Mouse (Mus musculus): ENCODE data around the gene Yes1. TPM values are rescaled to one million over a fixed set of nuclear protein-coding genes. Genes with fewer than 3 reads are reported as not detected.
A peak's percentile ranks its signal among the peaks of the same experiment; 100 is the strongest.
"Not testable (repeated sequence)": the region's sequence is repeated elsewhere in the genome, so short reads cannot be mapped to it uniquely, and the experiment has no call there.

Yes1 gene
- polyA plus RNA-seq, 1 experiment from 2014 or later, result 18.8 TPM

DNA sequence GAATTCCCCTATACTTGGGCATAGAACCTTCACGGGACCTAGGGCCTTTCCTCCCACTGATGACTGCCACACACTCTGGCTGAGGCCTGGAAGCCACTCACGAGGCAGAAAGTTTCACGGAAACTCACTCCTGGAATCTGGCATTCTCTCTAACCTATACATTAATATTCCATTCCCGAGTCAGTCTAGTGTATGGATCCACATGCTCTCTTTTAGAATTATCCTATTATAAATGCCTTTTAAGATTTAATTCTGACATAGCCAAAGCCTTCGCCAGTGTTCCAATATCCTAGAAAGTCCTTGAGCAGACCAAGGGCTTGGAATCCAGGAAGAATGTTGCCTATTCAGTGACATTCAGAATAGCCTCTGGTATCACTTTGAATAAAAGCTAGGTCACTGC, 100.5 kb downstream of the Yes1 start:
- Histone ChIP-seq H3K27ac (replicated peaks) (no peak overlapping the region), H3K36me3 (no peaks in the 10 kb centered on the region), H3K4me3 (replicated peaks) (no peak overlapping the region), H3K4me2 (no peak overlapping the region), H3K27me3 (replicated peaks) (no peaks in the 10 kb centered on the region), H3K9me3 (replicated peaks) (no peaks in the 10 kb centered on the region), H3K9ac (replicated peaks) (no peak overlapping the region), H3K4me1 (peaks cover 14% of the 10 kb centered on the region)
- no peak for ATAC-seq (ENCODE audit: low FRiP score)
- 81% methylated on average over 5 of the region's 5 CpGs for WGBS

DNA sequence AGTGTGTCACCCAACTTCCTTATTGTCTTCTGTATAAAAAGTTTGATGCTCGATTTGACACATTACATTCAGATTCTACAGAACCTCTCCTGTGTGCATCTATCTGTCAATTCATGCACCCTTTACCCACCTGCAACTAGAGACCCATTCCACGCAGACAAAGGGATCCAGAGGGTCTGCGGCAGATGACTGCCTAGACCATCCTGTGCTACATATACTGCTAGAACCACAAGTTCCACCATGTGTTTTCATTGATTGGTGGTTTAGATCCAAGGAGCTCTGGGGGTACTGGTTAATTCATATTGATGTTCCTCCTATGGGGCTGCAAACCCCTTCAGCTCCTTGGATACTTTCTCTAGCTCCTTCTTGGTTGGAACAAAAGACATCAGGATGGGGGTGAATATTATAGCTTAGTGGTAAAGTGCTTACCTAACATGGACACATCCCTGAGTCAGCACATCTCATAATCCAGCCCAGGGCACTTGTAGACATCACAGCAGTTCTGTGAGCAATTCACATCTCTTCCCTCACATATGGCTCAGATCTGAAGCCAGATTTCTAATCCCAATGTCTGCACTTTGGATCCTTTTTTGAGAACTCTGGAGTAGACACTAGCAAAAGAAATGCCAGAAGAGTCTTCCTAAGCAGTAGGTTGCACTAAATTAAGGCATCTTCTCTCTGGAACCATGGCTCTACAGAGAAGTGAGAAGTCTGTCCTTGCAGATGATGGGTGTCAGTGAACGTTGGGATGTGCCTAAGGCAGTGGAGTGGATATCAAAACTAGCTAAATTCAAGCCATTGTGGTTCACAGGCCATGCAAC, 101.5 kb downstream of the Yes1 start:
- no peaks in the 10 kb centered on the region for H3K27me3 ChIP-seq (replicated peaks)
- ATAC-seq (ENCODE audit: low FRiP score), result no peak
- 70% methylated on average over 4 of the region's 4 CpGs for WGBS
- peak overlapping the region; percentile 87 for H3K4me3 ChIP-seq (replicated peaks)
- H3K9me3 ChIP-seq (replicated peaks), result no peaks in the 10 kb centered on the region
- H3K4me2 ChIP-seq, result peak overlapping the region; percentile 87
- H3K4me1 ChIP-seq, result peaks cover 14% of the 10 kb centered on the region
- H3K36me3 ChIP-seq, result no peaks in the 10 kb centered on the region
- no peak overlapping the region for H3K27ac ChIP-seq (replicated peaks)
- peak overlapping the region; percentile 80; the same call in 1 of the 2 replicates for H3K9ac ChIP-seq (replicated peaks)

DNA sequence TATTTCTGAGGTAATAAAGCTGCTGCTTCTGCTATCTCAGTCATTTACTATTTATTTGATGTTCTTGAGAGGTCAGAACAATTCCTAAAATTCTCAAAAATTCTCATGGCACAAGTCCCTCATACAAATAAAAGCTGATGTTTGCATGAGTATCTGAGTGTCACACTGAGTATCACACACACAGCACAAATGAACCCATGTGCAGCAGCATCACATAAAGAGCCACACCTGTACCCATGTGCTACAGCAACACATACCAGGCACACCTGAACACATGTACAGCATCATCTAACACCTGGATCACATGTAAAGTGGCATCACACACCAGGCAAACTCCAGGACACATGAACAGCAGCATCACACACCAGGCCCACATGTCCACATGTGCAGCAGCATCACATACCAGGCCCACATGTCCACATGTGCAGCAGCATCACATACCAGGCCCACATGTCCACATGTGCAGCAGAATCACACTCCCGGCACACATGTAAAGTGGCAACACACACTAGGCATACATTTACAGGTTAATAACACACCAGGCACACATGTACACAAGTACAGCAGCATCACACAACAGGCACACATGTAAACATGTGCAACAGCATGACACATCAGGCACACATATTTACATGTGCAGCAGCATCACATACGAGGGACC, 102.2 kb downstream of the Yes1 start:
- H3K9ac ChIP-seq (replicated peaks), result peak overlapping the region; percentile 80
- peak; percentile 21 for ATAC-seq (ENCODE audit: low FRiP score)
- 11% methylated on average over 2 of the region's 2 CpGs for WGBS
- no peaks in the 10 kb centered on the region for H3K27me3 ChIP-seq (replicated peaks)
- H3K36me3 ChIP-seq, result no peaks in the 10 kb centered on the region
- H3K9me3 ChIP-seq (replicated peaks), result no peaks in the 10 kb centered on the region
- peak overlapping the region; percentile 87 for H3K4me3 ChIP-seq (replicated peaks)
- peak overlapping the region; percentile 87 for H3K4me2 ChIP-seq
- H3K4me1 ChIP-seq, result peaks cover 14% of the 10 kb centered on the region
- peak overlapping the region; percentile 92 for H3K27ac ChIP-seq (replicated peaks)

DNA sequence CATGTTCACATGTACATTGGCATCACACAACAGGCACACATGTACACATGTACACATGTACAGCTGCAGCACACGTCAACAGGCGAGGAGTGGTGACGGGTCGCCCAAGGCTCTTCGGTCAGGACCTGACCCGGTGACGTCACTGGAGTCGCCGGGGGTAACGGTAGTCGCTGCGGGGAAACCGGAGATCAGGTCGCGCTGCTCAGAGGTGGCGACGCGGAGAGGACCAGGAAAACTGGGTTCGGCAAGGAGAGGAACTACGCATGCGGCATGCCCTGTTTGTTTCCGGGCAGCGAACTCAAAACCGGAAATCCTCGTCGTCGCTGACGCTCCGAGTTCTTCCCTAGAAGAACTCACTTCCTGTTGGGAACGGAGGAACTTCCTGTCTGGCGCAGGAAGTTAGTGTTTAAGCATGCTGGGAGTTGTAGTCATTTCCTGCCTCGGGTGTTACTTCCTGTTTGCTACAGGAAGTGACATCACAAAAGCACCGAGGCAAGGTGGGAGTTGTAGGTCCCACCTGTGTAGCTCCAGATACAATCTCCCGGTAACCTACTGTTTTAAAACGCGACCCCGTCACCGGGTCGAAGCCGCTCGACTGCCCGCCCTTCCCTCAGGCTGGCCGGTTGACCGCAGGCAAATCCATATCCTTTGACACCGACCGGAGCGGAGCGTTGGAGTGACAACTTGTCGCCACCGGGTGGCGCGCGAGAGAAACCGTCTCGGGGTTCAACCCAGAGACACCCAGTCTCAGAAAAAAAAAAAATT, 102.9 kb downstream of the Yes1 start:
- no peaks in the 10 kb centered on the region for H3K27me3 ChIP-seq (replicated peaks)
- peaks cover 14% of the 10 kb centered on the region for H3K4me1 ChIP-seq
- H3K9me3 ChIP-seq (replicated peaks), result no peaks in the 10 kb centered on the region
- under 1% methylated on average over 55 of the region's 55 CpGs for WGBS
- H3K36me3 ChIP-seq, result no peaks in the 10 kb centered on the region
- H3K4me2 ChIP-seq, result peak overlapping the region; percentile 87
- peak overlapping the region; percentile 80 for H3K9ac ChIP-seq (replicated peaks)
- peak; percentile 99 for ATAC-seq (ENCODE audit: low FRiP score)
- H3K4me3 ChIP-seq (replicated peaks), result peak overlapping the region; percentile 87
- H3K27ac ChIP-seq (replicated peaks), result peak overlapping the region; percentile 92

DNA sequence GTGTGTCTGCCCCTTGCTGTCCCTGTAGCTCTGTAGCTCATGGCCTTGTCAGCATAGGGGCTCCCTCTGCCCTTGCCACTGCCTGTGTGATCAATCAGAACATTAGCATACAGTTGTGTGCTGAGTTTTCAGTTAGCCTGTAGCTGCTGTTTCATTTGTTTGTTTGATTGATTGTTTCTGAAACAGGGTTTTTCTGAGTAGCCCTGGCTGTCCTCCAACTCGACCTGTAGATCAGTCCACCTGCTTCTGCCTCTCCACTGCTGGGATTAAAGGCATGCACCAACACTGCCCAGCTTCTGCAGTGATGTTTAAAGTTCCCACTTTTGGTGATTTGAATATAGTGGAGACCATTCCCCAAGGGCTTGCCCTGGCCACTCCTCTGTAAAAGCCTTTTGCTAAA, 106.8 kb downstream of the Yes1 start:
- 63% methylated on average over 1 of the region's 1 CpGs for WGBS
- H3K9me3 ChIP-seq (replicated peaks), result no peaks in the 10 kb centered on the region
- no peak overlapping the region for H3K4me3 ChIP-seq (replicated peaks)
- no peak overlapping the region for H3K27ac ChIP-seq (replicated peaks)
- ATAC-seq (ENCODE audit: low FRiP score), result no peak
- H3K4me1 ChIP-seq, result peaks cover 7% of the 10 kb centered on the region
- no peaks in the 10 kb centered on the region for H3K27me3 ChIP-seq (replicated peaks)
- H3K4me2 ChIP-seq, result no peak overlapping the region
- no peaks in the 10 kb centered on the region for H3K36me3 ChIP-seq
- H3K9ac ChIP-seq (replicated peaks), result no peak overlapping the region

DNA sequence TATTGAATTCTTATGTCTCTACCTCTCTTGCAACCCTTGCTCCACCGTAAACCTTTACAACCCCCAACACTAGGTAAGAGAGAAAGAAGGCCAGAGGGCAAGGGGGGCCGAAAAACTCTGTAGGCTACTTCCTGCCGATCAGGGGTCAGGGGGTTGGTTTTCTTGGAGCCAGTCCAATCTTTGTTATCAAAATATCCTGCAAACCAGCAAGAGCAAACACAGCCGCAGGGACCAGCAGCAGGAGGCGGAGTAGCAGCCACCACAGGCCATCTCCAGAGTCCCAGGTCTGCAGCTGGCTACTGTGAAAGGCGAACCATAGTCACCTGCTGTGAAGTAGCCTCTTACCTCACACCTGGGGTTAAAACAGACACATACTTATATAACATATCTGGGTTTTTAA, 107.9 kb downstream of the Yes1 start:
- WGBS, result 68% methylated on average over 6 of the region's 6 CpGs
- Histone ChIP-seq H3K27me3 (replicated peaks) (no peaks in the 10 kb centered on the region), H3K4me1 (no peaks in the 10 kb centered on the region)

DNA sequence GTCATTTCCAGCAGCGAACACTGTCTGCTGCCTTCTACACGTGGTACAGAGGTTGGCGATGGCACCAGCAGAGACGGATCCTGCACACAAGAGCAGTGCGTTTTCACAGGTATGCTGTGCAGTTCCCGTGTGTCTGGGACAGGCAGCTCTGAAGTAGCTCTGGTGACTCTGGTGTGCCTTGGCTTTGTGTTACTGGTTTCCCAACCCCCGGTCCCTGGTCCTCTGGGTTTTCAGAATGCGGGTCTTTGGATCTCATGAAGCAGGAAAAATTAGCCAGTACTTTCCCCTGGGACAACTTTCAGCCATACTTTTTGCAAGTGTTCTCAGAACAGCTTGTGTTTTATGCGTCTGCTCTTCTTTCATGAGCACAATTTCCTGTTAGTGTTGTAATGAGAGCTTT, 109.4 kb downstream of the Yes1 start:
- Histone ChIP-seq H3K9me3 (replicated peaks) (no peaks in the 10 kb centered on the region), H3K4me2 (no peak overlapping the region), H3K27me3 (replicated peaks) (no peaks in the 10 kb centered on the region), H3K9ac (replicated peaks) (no peak overlapping the region), H3K36me3 (no peaks in the 10 kb centered on the region), H3K27ac (replicated peaks) (no peak overlapping the region), H3K4me3 (replicated peaks) (no peak overlapping the region), H3K4me1 (no peaks in the 10 kb centered on the region)
- ATAC-seq (ENCODE audit: low FRiP score), result no peak
- 80% methylated on average over 9 of the region's 9 CpGs for WGBS

More for the DNA sequence above, 107.9 kb downstream of the Yes1 start:
- no peak for ATAC-seq (ENCODE audit: low FRiP score)
- no peaks in the 10 kb centered on the region for H3K9me3 ChIP-seq (replicated peaks)
- no peak overlapping the region for H3K27ac ChIP-seq (replicated peaks)
- no peak overlapping the region for H3K4me3 ChIP-seq (replicated peaks)
- no peak overlapping the region for H3K4me2 ChIP-seq
- no peaks in the 10 kb centered on the region for H3K36me3 ChIP-seq
- H3K9ac ChIP-seq (replicated peaks), result no peak overlapping the region

DNA sequence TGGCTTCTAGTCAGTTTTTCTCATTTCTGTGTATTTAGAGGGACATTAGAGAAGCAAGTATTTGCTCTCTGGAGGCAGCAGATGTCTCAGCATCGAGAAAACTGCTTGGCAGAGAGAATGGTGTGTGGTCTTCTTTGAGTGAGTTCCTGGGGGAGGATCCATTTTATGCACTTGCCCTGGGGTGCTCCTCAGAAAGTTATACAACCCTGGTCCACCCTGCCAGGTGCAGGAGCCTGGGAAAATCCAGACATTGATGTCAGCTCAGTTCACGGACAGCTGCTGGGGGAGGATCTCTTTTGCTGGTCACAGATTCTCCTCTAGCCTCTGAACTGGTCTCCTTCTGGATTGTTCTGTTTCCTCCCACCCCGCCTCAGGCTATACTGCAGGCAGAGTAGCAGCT, 110.3 kb downstream of the Yes1 start:
- Histone ChIP-seq H3K27me3 (replicated peaks) (no peaks in the 10 kb centered on the region), H3K4me1 (no peaks in the 10 kb centered on the region), H3K36me3 (no peaks in the 10 kb centered on the region), H3K9ac (replicated peaks) (no peak overlapping the region), H3K27ac (replicated peaks) (no peak overlapping the region), H3K9me3 (replicated peaks) (no peaks in the 10 kb centered on the region), H3K4me3 (replicated peaks) (no peak overlapping the region), H3K4me2 (no peak overlapping the region)
- 56% methylated on average over 3 of the region's 3 CpGs for WGBS
- ATAC-seq (ENCODE audit: low FRiP score), result no peak

DNA sequence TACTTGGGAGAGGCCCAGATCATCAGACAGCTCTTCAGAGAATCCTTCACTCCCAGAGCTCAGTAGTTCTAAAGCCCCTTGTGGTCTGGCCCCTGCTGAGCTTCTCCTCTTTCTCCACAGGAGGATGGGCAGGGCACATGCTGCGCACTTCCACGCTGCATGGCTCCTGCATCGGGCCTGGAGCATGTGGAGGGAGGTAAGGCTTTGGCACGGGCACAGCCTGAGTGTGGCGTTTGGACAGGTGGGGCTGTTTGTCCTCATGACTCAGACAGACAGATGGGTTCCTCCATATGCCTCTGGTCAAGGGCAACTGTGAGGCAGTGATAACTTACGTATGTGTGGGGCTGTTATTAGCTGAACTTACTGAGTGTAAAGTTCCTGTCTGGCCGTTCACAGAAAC, 111.3 kb downstream of the Yes1 start:
- Histone ChIP-seq H3K27me3 (replicated peaks) (no peaks in the 10 kb centered on the region), H3K4me1 (no peaks in the 10 kb centered on the region), H3K9me3 (replicated peaks) (no peaks in the 10 kb centered on the region), H3K9ac (replicated peaks) (no peak overlapping the region), H3K36me3 (no peaks in the 10 kb centered on the region), H3K27ac (replicated peaks) (no peak overlapping the region), H3K4me2 (no peak overlapping the region), H3K4me3 (replicated peaks) (no peak overlapping the region)
- ATAC-seq (ENCODE audit: low FRiP score), result no peak
- WGBS, result 79% methylated on average over 7 of the region's 7 CpGs

DNA sequence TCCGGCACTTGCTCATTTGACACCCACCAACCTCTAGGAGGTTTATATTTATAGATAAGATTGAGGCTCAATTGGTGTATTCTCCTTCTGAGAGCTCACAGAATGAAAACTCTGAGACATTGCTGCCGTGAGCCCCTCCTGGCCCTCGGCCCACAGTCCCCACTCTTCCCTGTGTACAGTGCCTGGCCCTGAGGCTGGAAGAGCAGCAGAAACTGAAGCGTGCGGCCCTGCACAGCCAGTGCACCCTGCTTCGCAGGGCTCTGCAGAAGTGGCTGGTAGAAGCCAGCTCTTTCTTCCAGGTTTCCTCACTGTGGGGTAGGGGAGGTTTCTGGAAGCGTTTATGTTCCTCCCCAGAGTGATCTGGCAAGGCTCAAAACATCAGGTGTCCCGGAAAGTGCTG, 111.7 kb downstream of the Yes1 start:
- H3K9ac ChIP-seq (replicated peaks); ATAC-seq (ENCODE audit: low FRiP score); H3K4me1 ChIP-seq; H3K4me2 ChIP-seq; H3K9me3 ChIP-seq (replicated peaks); H3K27ac ChIP-seq (replicated peaks); H3K4me3 ChIP-seq (replicated peaks); H3K27me3 ChIP-seq (replicated peaks); H3K36me3 ChIP-seq: not testable (repeated sequence)
- WGBS, result 85% methylated on average over 8 of the region's 8 CpGs

DNA sequence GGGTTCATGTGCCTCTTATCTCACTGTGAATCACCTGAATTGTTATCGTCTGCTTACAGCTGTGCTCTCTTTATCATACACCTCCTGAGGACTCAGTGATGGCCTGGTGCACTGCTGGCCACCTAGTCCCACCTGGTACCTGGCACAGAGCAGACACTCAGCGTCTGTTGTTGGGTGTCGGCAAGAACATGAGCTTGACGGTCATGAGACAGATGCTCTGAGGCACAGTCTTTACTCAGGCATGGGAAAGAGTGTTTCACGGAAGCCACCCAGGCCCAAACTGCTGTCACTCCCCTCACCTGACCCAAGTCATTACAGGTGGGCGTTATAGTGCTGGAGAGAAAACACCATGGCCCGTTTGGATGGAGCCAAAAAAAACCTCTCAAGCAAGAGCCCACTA, 113.0 kb downstream of the Yes1 start:
- Histone ChIP-seq H3K27ac (replicated peaks) (no peak overlapping the region), H3K27me3 (replicated peaks) (no peaks in the 10 kb centered on the region), H3K9ac (replicated peaks) (no peak overlapping the region), H3K4me1 (no peaks in the 10 kb centered on the region), H3K4me2 (no peak overlapping the region), H3K4me3 (replicated peaks) (no peak overlapping the region), H3K36me3 (no peaks in the 10 kb centered on the region), H3K9me3 (replicated peaks) (no peaks in the 10 kb centered on the region)
- WGBS, result 91% methylated on average over 7 of the region's 7 CpGs
- no peak for ATAC-seq (ENCODE audit: low FRiP score)

DNA sequence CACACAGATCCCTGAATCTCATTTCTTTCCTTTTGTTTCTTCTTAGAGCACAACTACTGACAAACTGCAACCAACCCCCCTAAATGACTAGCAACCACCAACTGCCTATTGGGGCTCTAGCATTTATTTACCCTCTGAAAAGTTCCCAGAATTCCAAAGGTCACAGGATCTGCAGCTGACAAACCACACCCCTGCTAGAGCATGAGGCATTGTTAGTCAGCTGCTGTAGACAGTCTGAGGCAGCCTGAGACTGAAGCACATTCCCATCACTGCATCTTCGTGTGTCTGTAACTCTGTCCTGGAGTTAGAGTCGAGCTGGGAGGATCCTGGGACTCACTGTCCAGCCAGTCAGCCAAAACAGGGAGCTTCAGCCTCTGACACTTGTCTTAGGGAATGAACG, 114.4 kb downstream of the Yes1 start:
- not testable (repeated sequence) for H3K27ac ChIP-seq (replicated peaks); ATAC-seq (ENCODE audit: low FRiP score); H3K36me3 ChIP-seq; H3K4me1 ChIP-seq; H3K9ac ChIP-seq (replicated peaks); H3K27me3 ChIP-seq (replicated peaks); H3K9me3 ChIP-seq (replicated peaks); H3K4me2 ChIP-seq; H3K4me3 ChIP-seq (replicated peaks)
- 77% methylated on average over 3 of the region's 3 CpGs for WGBS

Data from neural tube, embryonic 15.5 days (tissue).